ENCODE assay signal across 9 mouse cellular contexts in the genomic region with DNA sequence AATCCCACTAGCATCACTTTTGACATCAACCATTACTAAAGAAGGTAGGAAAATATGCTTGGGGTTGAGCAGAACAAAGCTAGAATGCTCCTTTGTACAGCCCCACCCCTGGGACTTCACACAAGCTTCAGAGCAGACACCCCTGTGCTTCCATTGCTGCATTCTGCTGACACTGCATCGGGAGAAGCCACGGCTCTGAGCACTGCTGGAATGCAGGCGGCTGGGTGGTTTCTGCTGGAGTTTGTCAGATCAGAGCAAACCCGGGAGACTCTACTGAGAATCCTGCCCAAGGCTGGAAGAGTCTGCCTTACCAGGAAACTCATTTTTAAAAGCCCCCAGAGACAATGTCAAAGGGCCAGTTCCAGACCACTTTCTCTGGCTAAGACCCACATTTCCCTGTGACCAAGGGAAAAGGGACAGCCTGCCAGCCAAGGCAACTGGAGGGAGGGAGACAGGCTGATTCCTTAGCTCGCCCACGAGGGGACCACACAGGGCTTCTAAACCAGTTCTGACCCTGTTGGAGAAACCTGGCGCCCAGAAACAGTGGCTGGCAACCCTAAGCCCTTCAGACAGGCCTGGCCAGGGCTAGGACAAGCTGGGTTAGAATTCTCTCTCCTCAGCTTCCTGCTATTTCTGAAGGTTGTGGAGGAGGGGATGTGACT. TPM values are rescaled to one million over a fixed set of nuclear protein-coding genes. Genes with fewer than 3 reads are reported as not detected.
DNase-seq lines count a peak whose midpoint lies in the region; ATAC-seq and TF ChIP-seq lines count a peak whose summit lies in the region.
"Had no signal": no experiment of that assay in that cellular context is flagged by ENCODE, and none has a peak within 500 bp of the region (broad histone marks: within the 10 kb centered on the region; RNA-seq: fewer than 3 reads in every experiment).

No protein-coding gene starts in this region.

- H3ac ChIP-seq in myocyte (ENCODE audit: control insufficient read depth, insufficient read length): no peak overlapping the region

- no peak for TF ChIP-seq EP300 in lung, postnatal 0 days (IDR thresholded peaks at IDR 0.05)

- H3K79me2 ChIP-seq in myocyte (ENCODE audit: control insufficient read depth, insufficient read depth): peaks cover 7% of the 10 kb centered on the region

- no peaks in the 10 kb centered on the region for H3K9me3 ChIP-seq in lung, postnatal 0 days (ENCODE audit: low read length)
- H3K9me3 ChIP-seq in intestine, embryonic 15.5 days: no peaks in the 10 kb centered on the region
- H3K9me3 ChIP-seq: neural tube, embryonic 13.5 days had no signal

- intact Hi-C loops in left cerebral cortex, postnatal 10 days (cut with DNase I): no loop called here

- no peak for TF ChIP-seq CTCF in lung, postnatal 0 days (IDR thresholded peaks at IDR 0.05)

- 0 out of 2 replicates have a peak, but pooled peaks have one; percentile 18 for ATAC-seq in lung, postnatal 0 days
- ATAC-seq in intestine, embryonic 15.5 days: 0 out of 2 replicates have a peak, but pooled peaks have one; percentile 47

- no peak for TF ChIP-seq POLR2A in myocyte (IDR thresholded peaks at IDR 0.05; ENCODE audit: insufficient read length, low read depth)

- WGBS in lung, postnatal 0 days: 48% methylated on average over 7 of the region's 7 CpGs
- 44% methylated on average over 7 of the region's 7 CpGs for WGBS in intestine, embryonic 15.5 days

- H3K27me3 ChIP-seq in lung, postnatal 0 days (replicated peaks; ENCODE audit: insufficient read depth, low read length): no peaks in the 10 kb centered on the region
- no peaks in the 10 kb centered on the region for H3K27me3 ChIP-seq in intestine, embryonic 15.5 days (replicated peaks)
- H3K27me3 ChIP-seq in myocyte (ENCODE audit: control insufficient read depth, insufficient read depth, insufficient read length): no peaks in the 10 kb centered on the region
- H3K27me3 ChIP-seq: neural tube, embryonic 13.5 days had no signal

- no peak overlapping the region for H3K4me2 ChIP-seq in lung, postnatal 0 days (replicated peaks; ENCODE audit: low read depth, low read length)
- H3K4me2 ChIP-seq in intestine, embryonic 15.5 days (replicated peaks): no peak overlapping the region
- peak overlapping the region; percentile 47 for H3K4me2 ChIP-seq in myocyte (ENCODE audit: low read depth)
- H3K4me2 ChIP-seq: neural tube, embryonic 13.5 days had no signal

- no peaks in the 10 kb centered on the region for H3K36me3 ChIP-seq in lung, postnatal 0 days (ENCODE audit: insufficient read depth, low read length)
- H3K36me3 ChIP-seq in intestine, embryonic 15.5 days: no peaks in the 10 kb centered on the region
- H3K36me3 ChIP-seq in myocyte (ENCODE audit: control insufficient read depth, insufficient read depth): peaks cover 4% of the 10 kb centered on the region

- no peak overlapping the region for H3K4me3 ChIP-seq in lung, postnatal 0 days (ENCODE audit: low read depth, low read length)
- H3K4me3 ChIP-seq in intestine, embryonic 15.5 days (replicated peaks): no peak overlapping the region
- no peak overlapping the region for H3K4me3 ChIP-seq in myocyte
- H3K4me3 ChIP-seq: neural tube, embryonic 13.5 days had no signal

- H3K4me1 ChIP-seq in lung, postnatal 0 days (ENCODE audit: insufficient read depth, low read depth, low read length): peaks cover 18% of the 10 kb centered on the region
- H3K4me1 ChIP-seq in intestine, embryonic 15.5 days (replicated peaks): peaks cover 12% of the 10 kb centered on the region

- no peak overlapping the region for H3K9ac ChIP-seq in lung, postnatal 0 days (replicated peaks; ENCODE audit: low read depth)
- H3K9ac ChIP-seq in intestine, embryonic 15.5 days: no peak overlapping the region
- H3K9ac ChIP-seq: neural tube, embryonic 13.5 days had no signal

- peak overlapping the region; percentile 55 for H3K27ac ChIP-seq in lung, postnatal 0 days (ENCODE audit: low read length)
- 0 out of 2 replicates have a peak overlapping the region, but pooled peaks have one; percentile 54 for H3K27ac ChIP-seq in intestine, embryonic 15.5 days
- H3K27ac ChIP-seq: neural tube, embryonic 13.5 days had no signal

- DNase-seq in cerebellum, adult 9-10 months: peak; percentile 37
- no peak for DNase-seq in cerebellum, adult 11 months
- peak; percentile 48 for DNase-seq in lung, postnatal 0 days (ENCODE audit: low spot score)
- DNase-seq in lung, postnatal 36 days: no peak
- no peak for DNase-seq in left cerebral cortex, postnatal 10 days (ENCODE audit: extremely low spot score in 1 of 2, low spot score in 2 of 2)
- DNase-seq in layer of hippocampus, postnatal 14 days (ENCODE audit: low spot score in 2 of 2): no peak

TF ChIP-seq in myocyte, 11 proteins besides CTCF, POLR2A, EP300 and RAD21:
- TF ChIP-seq USF1 (IDR thresholded peaks at IDR 0.05; ENCODE audit: low read depth): no peak
- no peak for TF ChIP-seq E2F4 (IDR thresholded peaks at IDR 0.05; ENCODE audit: insufficient read depth)
- no peak for TF ChIP-seq MYOD1 (IDR thresholded peaks at IDR 0.05; ENCODE audit: control insufficient read depth in 1 of 3, insufficient read length in 2 of 3, low read depth in 2 of 3)

RNA-seq across cellular contexts. Expression of gene Atp6v0d1, which starts 21.2 kb away (rescaled TPM):
- 141 and 146 TPM in 2 replicates for polyA plus RNA-seq in lung, postnatal 0 days (2015; fragmentation: Nextera tagmentation; extraction: Ambion mirVana)
- 78.2 and 89.4 TPM in 2 replicates for polyA plus RNA-seq in intestine, embryonic 15.5 days (2015; fragmentation: Nextera tagmentation; extraction: Ambion mirVana)
- 126 TPM for polyA plus RNA-seq in myocyte (2012; fragmentation: generic; extraction: Trizol)
- total RNA-seq in left cerebral cortex, postnatal 10 days (2021): 100 to 1,000 TPM; 346 to 352 TPM
- 100 to 1,000 TPM; 321 to 323 TPM for total RNA-seq in layer of hippocampus, postnatal 14 days (2021)

RNA-seq across cellular contexts. Expression of gene Hsd11b2, which starts 26.1 kb away (rescaled TPM):
- 1.8 and 2.9 TPM in 2 replicates for polyA plus RNA-seq in lung, postnatal 0 days (2015; fragmentation: Nextera tagmentation; extraction: Ambion mirVana)
- 2.7 and 3.0 TPM in 2 replicates for polyA plus RNA-seq in intestine, embryonic 15.5 days (2015; fragmentation: Nextera tagmentation; extraction: Ambion mirVana)
- polyA plus RNA-seq in myocyte (2012; fragmentation: generic; extraction: Trizol): 0.59 TPM
- total RNA-seq in left cerebral cortex, postnatal 10 days (2021): not detected
- under 1 TPM; 0.18 to 0.21 TPM for total RNA-seq in layer of hippocampus, postnatal 14 days (2021)

RNA-seq across cellular contexts. Expression of gene Zdhhc1, which starts 48.0 kb away (rescaled TPM):
- 40.6 and 41.7 TPM in 2 replicates for polyA plus RNA-seq in lung, postnatal 0 days (2015; fragmentation: Nextera tagmentation; extraction: Ambion mirVana)
- polyA plus RNA-seq in intestine, embryonic 15.5 days (2015; fragmentation: Nextera tagmentation; extraction: Ambion mirVana): 20.1 and 22.6 TPM in 2 replicates
- 17.3 TPM for polyA plus RNA-seq in myocyte (2012; fragmentation: generic; extraction: Trizol)
- total RNA-seq in left cerebral cortex, postnatal 10 days (2021): 10 to 100 TPM; 21.6 to 21.8 TPM
- total RNA-seq in layer of hippocampus, postnatal 14 days (2021): 10 to 100 TPM; 20.8 to 22.4 TPM

Comparison
In these comparisons a context has a peak if more than half of its experiments do, and no peak if none do; other contexts are left out.
1. DNase-seq: peak in cerebellum, adult 9-10 months (single experiment) and lung, postnatal 0 days (single experiment); none in cerebellum, adult 11 months (single experiment), lung, postnatal 36 days (single experiment), left cerebral cortex, postnatal 10 days (0 of 2) and layer of hippocampus, postnatal 14 days (0 of 2).